Mouse (Mus musculus): ENCODE measurements at regions not wholly inside any gene's neighbourhood (a gene's known extent, or its start where the extent isn't known, plus 50 kb on each side); places are given as distances from the start of the nearest gene placed in this dataset.

- 73% methylated on average over 6 of the region's 6 CpGs for WGBS
- Histone ChIP-seq H3K4me3 (no peak overlapping the region), H3K36me3 (no peaks in the 10 kb centered on the region), H3K9me3 (peaks cover 4% of the 10 kb centered on the region; the same call in 1 of the 2 replicates), H3K27ac (no peak overlapping the region), H3K9ac (no peak overlapping the region), H3K27me3 (no peaks in the 10 kb centered on the region), H3K4me1 (replicated peaks) (peaks cover 2% of the 10 kb centered on the region; the same call in 1 of the 2 replicates), H3K4me2 (no peak overlapping the region)
- ATAC-seq (ENCODE audit: low FRiP score) = no peak
These were observed 247.6 kb downstream of the Zfp36l1 start for GRCm38 (mm10) chr12:79865179-79865552.

- H3K36me3 ChIP-seq = no peaks in the 10 kb centered on the region
- H3K4me2 ChIP-seq = no peak overlapping the region
- no peak overlapping the region for H3K4me3 ChIP-seq
- H3K9ac ChIP-seq = no peak overlapping the region
- H3K27ac ChIP-seq = no peak overlapping the region
- H3K27me3 ChIP-seq = no peaks in the 10 kb centered on the region
- peaks cover 4% of the 10 kb centered on the region; the same call in 1 of the 2 replicates for H3K9me3 ChIP-seq
- no peak for ATAC-seq (ENCODE audit: low FRiP score)
- WGBS = 75% methylated on average over 20 of the region's 20 CpGs
- H3K4me1 ChIP-seq (replicated peaks) = peaks cover 8% of the 10 kb centered on the region
These were observed 248.3 kb downstream of the Zfp36l1 start for GRCm38 (mm10) chr12:79864346-79865178.

Measured in hindbrain, embryonic 13.5 days (tissue).